Mouse (Mus musculus) heart, adult 2 months (tissue): ENCODE data around the gene Homer1.

Experiments used
- CTCF ChIP-seq: fragments of 200-600 bp; IDR thresholded peaks from 2 replicates; pipeline ENCODE4 v1.8.1; 2022; ENCODE audit warnings: antibody characterized with exemption, mild to moderate bottlenecking, moderate library complexity
- EP300 ChIP-seq: fragments of 200-500 bp; IDR thresholded peaks from 2 replicates; pipeline ENCODE4 v1.6.1; 2011; ENCODE audit warnings: low read depth, low read length, control low read depth; ENCODE audit not compliant: insufficient read depth
- POLR2A ChIP-seq: fragments of 200-500 bp; IDR thresholded peaks from 2 replicates; pipeline ENCODE4 v1.6.1; 2011; ENCODE audit warnings: mild to moderate bottlenecking, low read depth, low read length, control low read depth; ENCODE audit not compliant: insufficient read depth

- no peak for TF ChIP-seq CTCF
- no peak for TF ChIP-seq POLR2A
- TF ChIP-seq EP300 = no peak
Measured at GRCm38 (mm10) chr13:93331721-93332120, 32.3 kb downstream of the Homer1 start.
